Mouse (Mus musculus) stomach, embryonic 15.5 days (tissue): ENCODE data around the gene Osbp2. TPM values are rescaled to one million over a fixed set of nuclear protein-coding genes. Genes with fewer than 3 reads are reported as not detected.

Source experiments
- polyA plus RNA-seq: library from polyadenylated mRNA; unstranded; fragments of >200 nt; fragmentation: Nextera tagmentation; extraction: Ambion mirVana; gene quantifications from 2 replicates; pipeline ENCODE4 v1.2.1, GENCODE M21; 2015

Osbp2 gene
- polyA plus RNA-seq, 1 experiment from 2014 or later, result 0.40 TPM

Other genes with a start within 250 kb of the Osbp2 start
- 23.4 and 25.8 TPM in 2 replicates for gene Morc2a, start 214.7 kb downstream of the Osbp2 start, polyA plus RNA-seq
- 0.19 and 0.32 TPM in 2 replicates for gene 4921536K21Rik, start 31.2 kb upstream of the Osbp2 start, polyA plus RNA-seq
- 8.0 and 8.1 TPM in 2 replicates for gene Dusp18, start 31.3 kb upstream of the Osbp2 start, polyA plus RNA-seq
- gene Slc35e4, start 50.8 kb upstream of the Osbp2 start, polyA plus RNA-seq, result 4.0 and 4.7 TPM in 2 replicates
- 40.0 and 43.6 TPM in 2 replicates for gene Tcn2, start 68.3 kb upstream of the Osbp2 start, polyA plus RNA-seq
- 75.6 and 80.2 TPM in 2 replicates for gene Pes1, start 100.1 kb upstream of the Osbp2 start, polyA plus RNA-seq
- 0.12 and 0.21 TPM in 2 replicates for gene 4930556J24Rik, start 112.9 kb upstream of the Osbp2 start, polyA plus RNA-seq
- 18.3 and 21.6 TPM in 2 replicates for gene Gal3st1, start 119.7 kb upstream of the Osbp2 start, polyA plus RNA-seq
- gene Sec14l4, start 167.6 kb upstream of the Osbp2 start, polyA plus RNA-seq, result 1.4 and 1.5 TPM in 2 replicates
- 0.08 and 0.18 TPM in 2 replicates for gene Sec14l3, start 200.9 kb upstream of the Osbp2 start, polyA plus RNA-seq
- gene Mtfp1, start 231.5 kb upstream of the Osbp2 start, polyA plus RNA-seq, result 21.7 and 21.8 TPM in 2 replicates